ENCODE assay signal across 8 mouse cellular contexts in the genomic region with DNA sequence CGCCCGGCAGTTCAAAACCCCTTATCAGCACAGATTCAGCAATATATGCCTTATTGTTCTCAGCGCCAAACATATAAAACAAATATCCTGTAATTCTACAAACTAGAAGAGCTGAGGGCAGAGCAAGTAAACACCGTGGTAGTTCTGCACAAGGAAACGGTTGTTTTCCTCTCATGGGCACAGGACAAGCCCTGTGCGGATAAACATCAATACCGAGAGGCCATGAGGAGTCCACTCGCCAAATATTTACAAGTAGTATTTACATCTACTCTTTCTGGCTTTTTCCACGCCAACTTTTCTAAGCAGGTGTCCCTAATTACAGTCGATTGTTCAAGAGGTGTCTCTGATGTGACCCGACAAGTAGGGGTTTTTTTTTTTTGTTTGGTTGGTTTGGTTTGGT. TPM values are rescaled to one million over a fixed set of nuclear protein-coding genes. Genes with fewer than 3 reads are reported as not detected.
DNase-seq lines count a peak whose midpoint lies in the region; ATAC-seq and TF ChIP-seq lines count a peak whose summit lies in the region.

No protein-coding gene starts in this region.

- no peaks in the 10 kb centered on the region for H3K79me3 ChIP-seq in C2C12 (ENCODE audit: low read depth)

- H3K4me2 ChIP-seq in hindbrain, embryonic 12.5 days (replicated peaks) = peak overlapping the region; percentile 68
- H3K4me2 ChIP-seq in lung, embryonic 15.5 days = peak overlapping the region; percentile 74
- peak overlapping the region; percentile 77 for H3K4me2 ChIP-seq in stomach, embryonic 16.5 days (ENCODE audit: low read depth, low read length)

- no peaks in the 10 kb centered on the region for H3K79me2 ChIP-seq in C2C12 (ENCODE audit: control insufficient read depth, insufficient read depth)

- no peak overlapping the region for H3ac ChIP-seq in C2C12 (ENCODE audit: control insufficient read depth, insufficient read length, low read depth)

- 3% methylated on average over 11 of the region's 11 CpGs for WGBS in hindbrain, embryonic 12.5 days
- WGBS in lung, embryonic 15.5 days = 3% methylated on average over 11 of the region's 11 CpGs
- 3% methylated on average over 11 of the region's 11 CpGs for WGBS in stomach, embryonic 16.5 days

- TF ChIP-seq POLR2A in bone marrow macrophage, adult 2 months (IDR thresholded peaks at IDR 0.05; ENCODE audit: borderline replicate concordance, low read depth, low read length) = no peak

- H3K36me3 ChIP-seq in C2C12 (ENCODE audit: control insufficient read depth, insufficient read depth) = no peaks in the 10 kb centered on the region
- no peaks in the 10 kb centered on the region for H3K36me3 ChIP-seq in hindbrain, embryonic 12.5 days
- no peaks in the 10 kb centered on the region for H3K36me3 ChIP-seq in lung, embryonic 15.5 days
- H3K36me3 ChIP-seq in stomach, embryonic 16.5 days (ENCODE audit: control insufficient read depth, insufficient read depth, low read length) = no peaks in the 10 kb centered on the region

- no peak for ATAC-seq in hindbrain, embryonic 12.5 days (ENCODE audit: low FRiP score)
- ATAC-seq in lung, embryonic 15.5 days (ENCODE audit: borderline replicate concordance, extremely low read depth, low FRiP score, low TSS enrichment) = no peak
- no peak for ATAC-seq in stomach, embryonic 16.5 days (ENCODE audit: insufficient read depth, low FRiP score)
- ATAC-seq in monocyte, adult 5-6 weeks (replicated peaks; ENCODE audit: insufficient number of reproducible peaks, low FRiP score, low TSS enrichment, poor library complexity, severe bottlenecking) = no peak

- H3K9ac ChIP-seq in hindbrain, embryonic 12.5 days = peak overlapping the region; percentile 63
- H3K9ac ChIP-seq in lung, embryonic 15.5 days = peak overlapping the region; percentile 79
- H3K9ac ChIP-seq in stomach, embryonic 16.5 days (ENCODE audit: low read length) = peak overlapping the region; percentile 90

- DNase-seq in frontal cortex, postnatal 14 days (ENCODE audit: low spot score in 2 of 2) = no peak
- no peak for DNase-seq in right cerebral cortex, postnatal 25 days

- no peak for TF ChIP-seq CTCF in C2C12 (IDR thresholded peaks at IDR 0.05; ENCODE audit: control insufficient read depth, insufficient read depth, insufficient read length)
- TF ChIP-seq CTCF in bone marrow macrophage, adult 2 months (IDR thresholded peaks at IDR 0.05; ENCODE audit: low read depth, low read length) = no peak

- peaks cover 42% of the 10 kb centered on the region for H3K4me1 ChIP-seq in bone marrow macrophage, adult 2 months (ENCODE audit: control insufficient read depth, insufficient read depth, low read length)
- H3K4me1 ChIP-seq in hindbrain, embryonic 12.5 days = peaks cover 20% of the 10 kb centered on the region
- H3K4me1 ChIP-seq in lung, embryonic 15.5 days = peaks cover 24% of the 10 kb centered on the region
- peaks cover 15% of the 10 kb centered on the region for H3K4me1 ChIP-seq in stomach, embryonic 16.5 days (ENCODE audit: control insufficient read depth, insufficient read depth, low read length)

- no peaks in the 10 kb centered on the region for H3K27me3 ChIP-seq in C2C12 (ENCODE audit: control insufficient read depth, insufficient read depth, insufficient read length)
- H3K27me3 ChIP-seq in hindbrain, embryonic 12.5 days = no peaks in the 10 kb centered on the region
- no peaks in the 10 kb centered on the region for H3K27me3 ChIP-seq in lung, embryonic 15.5 days
- H3K27me3 ChIP-seq in stomach, embryonic 16.5 days (ENCODE audit: control insufficient read depth, insufficient read depth, low read length) = no peaks in the 10 kb centered on the region

- H3K4me3 ChIP-seq in C2C12 (ENCODE audit: insufficient read depth, poor library complexity, severe bottlenecking) = peak overlapping the region; percentile 31
- H3K4me3 ChIP-seq in bone marrow macrophage, adult 2 months (ENCODE audit: insufficient read depth, low read length) = peak overlapping the region; percentile 82
- H3K4me3 ChIP-seq in hindbrain, embryonic 12.5 days = peak overlapping the region; percentile 53
- H3K4me3 ChIP-seq in lung, embryonic 15.5 days = peak overlapping the region; percentile 86
- H3K4me3 ChIP-seq in stomach, embryonic 16.5 days (replicated peaks; ENCODE audit: low read length) = peak overlapping the region; percentile 85

- H3K27ac ChIP-seq in bone marrow macrophage, adult 2 months (ENCODE audit: insufficient read depth, low read depth, low read length) = peak overlapping the region; percentile 97
- H3K27ac ChIP-seq in hindbrain, embryonic 12.5 days = peak overlapping the region; percentile 90; the same call in 1 of the 2 replicates
- H3K27ac ChIP-seq in lung, embryonic 15.5 days = peak overlapping the region; percentile 99
- peak overlapping the region; percentile 93 for H3K27ac ChIP-seq in stomach, embryonic 16.5 days (ENCODE audit: low read length)

- no peaks in the 10 kb centered on the region for H3K9me3 ChIP-seq in hindbrain, embryonic 12.5 days (replicated peaks)
- no peaks in the 10 kb centered on the region for H3K9me3 ChIP-seq in lung, embryonic 15.5 days
- H3K9me3 ChIP-seq in stomach, embryonic 16.5 days (replicated peaks; ENCODE audit: control insufficient read depth, low read length) = no peaks in the 10 kb centered on the region

TF ChIP-seq in C2C12, 6 proteins besides CTCF, POLR2A, EP300 and RAD21:
- TF ChIP-seq FOSL1 (IDR thresholded peaks at IDR 0.05; ENCODE audit: insufficient read depth, low read length, poor library complexity, severe bottlenecking) = no peak
- no peak for TF ChIP-seq CEBPB (IDR thresholded peaks at IDR 0.05; ENCODE audit: low read depth)
- no peak for TF ChIP-seq USF1 (IDR thresholded peaks at IDR 0.05; ENCODE audit: low read depth)
- no peak for TF ChIP-seq MAX (IDR thresholded peaks at IDR 0.05)
- TF ChIP-seq MYOD1 (IDR thresholded peaks at IDR 0.05; ENCODE audit: control insufficient read depth, insufficient read length, low read depth) = no peak
- TF ChIP-seq MYOG (IDR thresholded peaks at IDR 0.05; ENCODE audit: control insufficient read depth, extremely low read depth, insufficient read length) = no peak

RNA-seq across cellular contexts. Expression of a gene that starts 0.7 kb away (rescaled TPM):
- 1.9 TPM for polyA plus RNA-seq in C2C12 (2012; fragmentation: generic; extraction: Trizol)
- 80.4 and 96.7 TPM in 2 replicates for polyA plus RNA-seq in bone marrow macrophage, adult 2 months (2012; ENCODE audit: insufficient read depth, insufficient read length, missing spikeins)
- polyA plus RNA-seq in hindbrain, embryonic 12.5 days (2016; fragmentation: Nextera tagmentation; extraction: Ambion mirVana) = 4.4 and 5.5 TPM in 2 replicates
- 4.8 and 6.1 TPM in 2 replicates for polyA plus RNA-seq in lung, embryonic 15.5 days (2015; fragmentation: Nextera tagmentation; extraction: Ambion mirVana)
- 2.9 and 3.4 TPM in 2 replicates for polyA plus RNA-seq in stomach, embryonic 16.5 days (2015; fragmentation: Nextera tagmentation; extraction: Ambion mirVana)
- total RNA-seq in monocyte, adult 5-6 weeks (2017) = 3.2 to 4.5 TPM (median 4.5 TPM) in 3 replicates

Comparison
In these comparisons a context has a peak if more than half of its experiments do, and no peak if none do; other contexts are left out.
1. H3K4me3 ChIP-seq: peak in every context shown above with its lines; median percentile 86 in lung, embryonic 15.5 days; 85 in stomach, embryonic 16.5 days; 82 in bone marrow macrophage, adult 2 months; 53 in hindbrain, embryonic 12.5 days; 31 in C2C12.
2. RNA of a gene that starts 0.7 kb away (polyA plus RNA-seq): 80.4 to 96.7 TPM in bone marrow macrophage, adult 2 months; 4.8 to 6.1 TPM in lung, embryonic 15.5 days, 4.4 to 5.5 TPM in hindbrain, embryonic 12.5 days, 2.9 to 3.4 TPM in stomach, embryonic 16.5 days and 1.9 TPM in C2C12 (single experiment); every median in the first group is over 10 times any median in the second.
3. Peak in every context shown above with its lines, with median percentiles within 50 percentile points of each other: H3K27ac ChIP-seq, H3K4me2 ChIP-seq and H3K9ac ChIP-seq.